Mouse (Mus musculus) forebrain, embryonic 10.5 days (tissue): ENCODE results near the gene Gm3776. TPM values are rescaled to one million over a fixed set of nuclear protein-coding genes. Genes with fewer than 3 reads are reported as not detected.
A peak's percentile ranks its signal among the peaks of the same experiment; 100 is the strongest.
"Not testable (repeated sequence)": the region's sequence is repeated elsewhere in the genome, so short reads cannot be mapped to it uniquely, and the experiment has no call there.

Experiments
- DNase-seq: peaks from one replicate; pipeline ENCODE4 v3.0.0-alpha.2; 2017; ENCODE audit warnings: low spot score; ENCODE audit errors: extremely low spot score
- H3K27ac ChIP-seq: fragments of 300-500 bp; sonication (generic); 2 replicates; pipeline ENCODE4 v1.5.1; 2016; ENCODE audit warnings: mild to moderate bottlenecking
- H3K27me3 ChIP-seq: fragments of 300-500 bp; sonication (generic); 2 replicates; pipeline ENCODE4 v1.6.1; 2016; ENCODE audit warnings: mild to moderate bottlenecking; ENCODE audit not compliant: poor library complexity, severe bottlenecking
- H3K36me3 ChIP-seq: fragments of 300-500 bp; sonication (generic); replicated peaks from 2 replicates; pipeline ENCODE4 v1.6.1; 2016; ENCODE audit warnings: mild to moderate bottlenecking, moderate library complexity
- H3K4me1 ChIP-seq: fragments of 300-500 bp; sonication (generic); 2 replicates; pipeline ENCODE4 v1.6.1; 2016
- H3K4me3 ChIP-seq: fragments of 300-500 bp; sonication (generic); 2 replicates; pipeline ENCODE4 v1.5.1; 2016; ENCODE audit warnings: mild to moderate bottlenecking, moderate library complexity
- H3K9me3 ChIP-seq: fragments of 300-500 bp; sonication (generic); 2 replicates; pipeline ENCODE4 v1.6.1; 2016; ENCODE audit warnings: mild to moderate bottlenecking, moderate library complexity
- WGBS: fragments of 180-500 bp; shearing (Covaris S2); methylation state at CpG from one replicate; pipeline ENCODE4 v1.1.7; 2016; 5-methylcytosine and 5-hydroxymethylcytosine counted together
- polyA plus RNA-seq: library from polyadenylated mRNA; unstranded; fragments of >200 nt; fragmentation: Nextera tagmentation; extraction: Ambion mirVana; gene quantifications from 2 replicates; pipeline ENCODE4 v1.2.1, GENCODE M21; 2016

Gm3776 gene
- polyA plus RNA-seq, 1 experiment from 2014 or later, result not detected

DNA sequence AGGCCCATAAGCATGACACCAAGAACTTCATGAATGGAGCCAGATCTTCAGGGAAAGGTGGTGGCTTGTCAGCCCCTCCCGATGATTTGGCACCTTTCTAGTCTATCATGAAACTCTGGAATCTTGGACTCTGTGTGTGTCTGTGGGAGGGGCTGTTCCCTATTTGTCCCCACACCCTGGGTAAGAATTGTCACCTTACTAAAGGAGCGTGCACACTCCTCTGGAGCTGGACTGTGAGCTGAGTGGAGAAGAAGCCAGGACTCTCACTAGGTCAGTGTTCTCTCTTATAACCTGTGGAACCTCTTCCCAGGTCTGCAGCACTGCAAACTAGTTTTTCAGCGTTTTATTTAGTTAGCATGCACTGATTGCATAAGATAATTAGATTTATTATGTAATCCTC is 26.5 kb upstream of the Gm3776 start, which contains the start of gene Gsta1:
Gene Gsta1 (plus strand): TSS at position 196 of the 400 bp plus-strand sequence.
- not testable (repeated sequence) for H3K9me3 ChIP-seq, DNase-seq, H3K27ac ChIP-seq, H3K4me3 ChIP-seq, H3K4me1 ChIP-seq, H3K27me3 ChIP-seq, H3K36me3 ChIP-seq
- 87% methylated on average over 3 of the region's 3 CpGs for WGBS

DNA sequence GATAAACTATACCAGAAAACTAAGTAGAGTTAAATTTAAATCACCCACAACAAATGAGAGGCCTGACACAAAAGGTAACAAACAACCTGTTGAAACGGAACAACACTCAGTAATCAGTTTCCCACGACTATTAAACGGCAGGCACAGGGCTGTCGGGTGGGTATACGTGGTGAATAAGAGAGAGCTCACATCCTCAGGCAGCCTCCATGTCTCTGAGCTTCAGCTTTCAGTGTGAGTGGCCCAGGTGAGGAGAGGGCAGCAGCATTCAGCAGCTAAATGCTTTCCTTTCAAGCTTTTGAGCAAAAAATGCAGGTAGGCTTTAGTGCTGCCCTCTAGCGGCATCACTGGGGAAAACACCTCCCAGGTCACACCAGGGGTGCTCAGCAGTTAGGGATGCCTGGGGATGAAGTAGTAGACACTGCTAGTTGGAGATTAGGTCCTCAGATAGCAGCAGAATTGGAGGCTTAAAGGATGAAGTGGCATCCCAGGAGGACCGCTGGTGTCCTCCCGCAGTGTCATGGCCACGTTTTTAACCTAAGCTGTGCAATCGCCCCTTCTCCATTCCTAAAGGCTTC is 23.7 kb upstream of the Gm3776 start:
- H3K4me1 ChIP-seq, H3K9me3 ChIP-seq, H3K27me3 ChIP-seq, H3K36me3 ChIP-seq, DNase-seq, H3K27ac ChIP-seq, H3K4me3 ChIP-seq: not testable (repeated sequence)
- no CpG with 5 or more reads among the region's 10 CpGs for WGBS

DNA sequence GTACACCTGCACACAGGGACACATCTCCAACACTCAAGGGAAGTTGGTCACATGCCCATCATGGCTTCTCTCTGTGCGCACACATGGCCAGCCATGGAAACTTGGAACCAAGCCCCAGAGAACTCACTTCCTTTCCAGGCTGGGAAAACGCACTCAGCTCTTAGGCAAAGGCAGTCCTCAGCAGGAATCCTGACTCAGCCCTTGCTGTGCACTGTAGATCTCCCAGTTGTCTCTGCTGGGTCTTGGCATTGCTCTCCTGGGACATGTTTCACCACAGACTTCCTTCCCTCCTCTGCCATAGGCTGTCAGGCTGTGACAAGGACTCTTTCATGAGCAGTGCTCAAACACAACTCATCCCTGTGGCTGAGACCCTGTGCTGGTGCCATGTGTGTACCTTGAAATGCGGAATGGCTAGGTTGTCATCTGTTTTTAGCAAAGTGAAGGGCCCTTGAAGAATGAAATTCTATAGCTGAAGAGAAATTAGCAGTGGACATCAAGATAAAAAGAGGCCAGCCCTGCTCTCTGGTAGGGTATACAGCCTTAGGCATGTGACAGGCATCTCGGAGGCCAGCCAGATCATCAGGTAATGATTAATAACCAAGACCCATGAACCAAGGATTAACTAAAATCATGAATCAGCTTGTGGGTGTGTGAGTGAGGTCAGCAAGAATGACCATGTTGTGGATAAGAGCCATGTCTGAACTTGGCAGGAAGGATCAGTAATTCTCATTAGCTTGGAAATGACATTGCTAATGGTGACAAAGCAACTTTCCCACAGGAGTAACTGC is 1.1 kb upstream of the Gm3776 start:
- H3K4me1 ChIP-seq, H3K27ac ChIP-seq, H3K36me3 ChIP-seq, H3K4me3 ChIP-seq, DNase-seq, H3K27me3 ChIP-seq, H3K9me3 ChIP-seq: not testable (repeated sequence)
- 86% methylated on average over 4 of the region's 4 CpGs for WGBS

DNA sequence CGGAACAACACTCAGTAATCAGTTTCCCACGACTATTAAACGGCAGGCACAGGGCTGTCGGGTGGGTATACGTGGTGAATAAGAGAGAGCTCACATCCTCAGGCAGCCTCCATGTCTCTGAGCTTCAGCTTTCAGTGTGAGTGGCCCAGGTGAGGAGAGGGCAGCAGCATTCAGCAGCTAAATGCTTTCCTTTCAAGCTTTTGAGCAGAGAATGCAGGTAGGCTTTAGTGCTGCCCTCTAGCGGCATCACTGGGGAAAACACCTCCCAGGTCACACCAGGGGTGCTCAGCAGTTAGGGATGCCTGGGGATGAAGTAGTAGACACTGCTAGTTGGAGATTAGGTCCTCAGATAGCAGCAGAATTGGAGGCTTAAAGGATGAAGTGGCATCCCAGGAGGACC is 2.8 kb downstream of the Gm3776 start:
- H3K27me3 ChIP-seq, H3K36me3 ChIP-seq, DNase-seq, H3K9me3 ChIP-seq, H3K27ac ChIP-seq, H3K4me1 ChIP-seq, H3K4me3 ChIP-seq: not testable (repeated sequence)
- 4% methylated on average over 1 of the region's 6 CpGs for WGBS

DNA sequence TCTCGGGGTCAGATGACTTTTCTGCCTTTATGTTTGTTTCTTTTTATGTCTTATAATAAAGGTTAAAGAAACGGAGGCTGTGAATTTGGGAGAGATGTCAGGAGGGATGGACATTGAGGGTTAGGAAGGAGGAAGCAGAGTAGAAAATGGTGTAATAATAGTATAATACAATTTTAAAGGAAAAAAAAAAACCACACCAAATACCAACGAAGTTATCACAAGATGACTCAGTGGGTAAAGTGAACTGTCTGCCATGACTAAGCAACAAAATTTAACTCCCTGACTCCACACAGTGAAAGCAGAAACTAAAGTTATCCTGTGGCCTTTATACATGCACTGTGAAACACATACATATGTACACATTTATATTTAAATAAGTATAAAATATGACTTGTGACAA is 14.0 kb downstream of the Gm3776 start:
- WGBS, result 84% methylated on average over 3 of the region's 3 CpGs

DNA sequence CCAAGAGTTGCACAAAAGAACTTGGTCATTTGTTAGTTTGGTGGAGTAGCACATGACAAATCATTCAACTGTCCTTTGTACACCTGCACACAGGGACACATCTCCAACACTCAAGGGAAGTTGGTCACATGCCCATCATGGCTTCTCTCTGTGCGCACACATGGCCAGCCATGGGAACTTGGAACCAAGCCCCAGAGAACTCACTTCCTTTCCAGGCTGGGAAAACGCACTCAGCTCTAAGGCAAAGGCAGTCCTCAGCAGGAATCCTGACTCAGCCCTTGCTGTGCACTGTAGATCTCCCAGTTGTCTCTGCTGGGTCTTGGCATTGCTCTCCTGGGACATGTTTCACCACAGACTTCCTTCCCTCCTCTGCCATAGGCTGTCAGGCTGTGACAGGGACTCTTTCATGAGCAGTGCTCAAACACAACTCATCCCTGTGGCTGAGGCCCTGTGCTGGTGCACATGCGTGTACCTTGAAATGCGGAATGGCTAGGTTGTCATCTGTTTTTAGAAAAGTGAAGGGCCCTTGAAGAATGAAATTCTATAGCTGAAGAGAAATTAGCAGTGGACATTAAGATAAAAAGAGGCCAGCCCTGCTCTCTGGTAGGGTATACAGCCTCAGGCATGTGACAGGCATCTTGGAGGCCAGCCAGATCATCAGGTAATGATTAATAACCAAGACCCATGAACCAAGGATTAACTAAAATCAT is 25.2 kb downstream of the Gm3776 start:
- not testable (repeated sequence) for H3K4me3 ChIP-seq, H3K27ac ChIP-seq, H3K27me3 ChIP-seq, H3K36me3 ChIP-seq, H3K4me1 ChIP-seq, DNase-seq, H3K9me3 ChIP-seq
- WGBS, result 91% methylated on average over 4 of the region's 4 CpGs

More for the DNA sequence above, 14.0 kb downstream of the Gm3776 start:
- not testable (repeated sequence) for H3K9me3 ChIP-seq, H3K27ac ChIP-seq, H3K4me1 ChIP-seq, H3K36me3 ChIP-seq, H3K27me3 ChIP-seq, H3K4me3 ChIP-seq, DNase-seq

DNA sequence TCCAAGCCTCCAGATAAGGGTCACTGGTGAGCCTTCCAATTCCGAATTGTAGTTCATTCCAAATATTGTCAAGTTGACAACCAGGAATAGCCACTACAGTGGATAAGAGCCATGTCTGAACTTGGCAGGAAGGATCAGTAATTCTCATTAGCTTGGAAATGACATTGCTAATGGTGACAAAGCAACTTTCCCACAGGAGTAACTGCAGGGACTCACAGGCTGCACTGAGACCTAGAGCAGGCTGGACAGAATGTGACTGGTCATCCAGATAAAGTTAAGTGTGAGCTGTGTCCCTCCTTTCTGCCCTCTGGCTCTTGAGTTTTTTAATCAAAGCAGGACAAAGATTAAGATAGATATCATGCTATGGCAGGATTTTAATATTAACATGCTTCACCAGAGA is 32.1 kb downstream of the Gm3776 start:
- WGBS, result 91% methylated on average over 1 of the region's 1 CpGs
- not testable (repeated sequence) for H3K27ac ChIP-seq, H3K4me1 ChIP-seq, DNase-seq, H3K36me3 ChIP-seq, H3K4me3 ChIP-seq, H3K27me3 ChIP-seq, H3K9me3 ChIP-seq

DNA sequence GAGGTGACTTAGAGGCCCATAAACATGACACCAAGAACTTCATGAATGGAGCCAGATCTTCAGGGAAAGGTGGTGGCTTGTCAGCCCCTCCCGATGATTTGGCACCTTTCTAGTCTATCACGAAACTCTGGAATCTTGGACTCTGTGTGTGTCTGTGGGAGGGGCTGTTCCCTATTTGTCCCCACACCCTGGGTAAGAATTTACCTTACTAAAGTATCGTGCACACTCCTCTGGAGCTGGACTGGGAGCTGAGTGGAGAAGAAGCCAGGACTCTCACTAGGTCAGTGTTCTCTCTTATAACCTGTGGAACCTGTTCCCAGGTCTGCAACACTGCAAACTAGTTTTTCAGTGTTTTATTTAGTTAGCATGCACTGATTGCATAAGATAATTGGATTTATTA is 32.8 kb downstream of the Gm3776 start, which contains the start of gene Gm10639:
Gene Gm10639 (plus strand): TSS at position 201 of the 400 bp plus-strand sequence.
- not testable (repeated sequence) for H3K27me3 ChIP-seq, H3K36me3 ChIP-seq, DNase-seq, H3K9me3 ChIP-seq, H3K27ac ChIP-seq, H3K4me3 ChIP-seq, H3K4me1 ChIP-seq
- 79% methylated on average over 3 of the region's 3 CpGs for WGBS

DNA sequence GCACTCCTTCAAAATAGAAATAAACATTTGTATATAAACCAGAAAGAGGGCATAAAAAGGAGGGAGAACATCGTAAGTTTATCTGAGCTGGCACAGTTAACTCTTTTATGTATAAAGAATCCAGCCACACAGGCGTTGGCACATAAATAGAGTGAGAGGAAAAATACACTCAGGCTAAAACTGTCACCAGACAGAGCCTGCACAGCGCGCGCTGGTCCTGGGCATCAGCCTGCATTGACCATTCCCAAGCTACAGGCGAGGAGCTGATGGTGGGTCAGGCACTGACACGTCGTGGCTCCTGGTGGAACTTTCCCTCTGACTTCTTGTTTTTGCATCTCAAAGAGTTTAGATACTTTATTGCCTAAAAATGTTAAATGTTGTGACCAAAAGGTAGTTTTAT is 35.5 kb downstream of the Gm3776 start:
- not testable (repeated sequence) for H3K27me3 ChIP-seq, H3K4me1 ChIP-seq, H3K9me3 ChIP-seq, H3K4me3 ChIP-seq, DNase-seq, H3K36me3 ChIP-seq, H3K27ac ChIP-seq
- 90% methylated on average over 8 of the region's 8 CpGs for WGBS

DNA sequence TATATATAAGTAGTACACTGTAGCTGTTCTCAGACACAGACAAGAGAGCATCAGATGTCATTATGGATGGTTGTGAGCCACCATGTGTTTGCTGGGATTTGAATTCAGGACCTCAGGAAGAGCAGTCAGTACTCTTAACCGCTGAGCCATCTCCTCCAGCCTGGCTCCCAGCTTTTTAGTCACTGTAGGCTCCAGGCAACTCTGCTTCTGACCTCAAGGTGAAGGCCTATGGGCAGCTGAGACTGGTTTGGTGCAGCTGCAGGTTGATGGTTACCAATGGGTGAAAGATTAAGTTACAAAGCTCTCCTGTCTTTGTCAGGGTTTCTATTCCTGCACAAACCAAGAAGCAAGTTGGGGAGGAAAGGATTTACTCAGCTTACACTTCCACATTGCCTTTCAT is 36.8 kb downstream of the Gm3776 start:
- not testable (repeated sequence) for H3K9me3 ChIP-seq, H3K4me1 ChIP-seq, H3K4me3 ChIP-seq, H3K27ac ChIP-seq, DNase-seq, H3K27me3 ChIP-seq, H3K36me3 ChIP-seq
- WGBS, result 83% methylated on average over 1 of the region's 1 CpGs

DNA sequence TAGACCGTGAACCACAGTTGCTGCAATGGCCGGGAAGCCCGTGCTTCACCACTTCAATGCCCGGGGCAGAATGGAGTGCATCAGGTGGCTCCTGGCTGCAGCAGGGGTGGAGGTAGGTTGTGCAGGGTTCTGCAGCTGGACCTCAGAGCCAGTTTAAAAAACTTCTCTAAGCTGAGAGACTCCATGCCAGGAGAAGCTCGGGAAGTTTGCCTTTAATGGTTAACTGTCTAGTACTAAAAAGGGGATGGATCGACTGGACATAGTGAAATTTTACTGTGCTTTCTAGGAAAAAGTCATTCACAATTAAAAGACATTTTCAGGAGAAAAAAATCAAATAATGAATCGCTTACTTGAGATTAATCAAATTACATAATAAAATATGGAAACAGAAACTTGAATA is 37.9 kb downstream of the Gm3776 start:
- H3K27me3 ChIP-seq, DNase-seq, H3K4me1 ChIP-seq, H3K27ac ChIP-seq, H3K9me3 ChIP-seq, H3K36me3 ChIP-seq, H3K4me3 ChIP-seq: not testable (repeated sequence)
- WGBS, result 70% methylated on average over 7 of the region's 7 CpGs

DNA sequence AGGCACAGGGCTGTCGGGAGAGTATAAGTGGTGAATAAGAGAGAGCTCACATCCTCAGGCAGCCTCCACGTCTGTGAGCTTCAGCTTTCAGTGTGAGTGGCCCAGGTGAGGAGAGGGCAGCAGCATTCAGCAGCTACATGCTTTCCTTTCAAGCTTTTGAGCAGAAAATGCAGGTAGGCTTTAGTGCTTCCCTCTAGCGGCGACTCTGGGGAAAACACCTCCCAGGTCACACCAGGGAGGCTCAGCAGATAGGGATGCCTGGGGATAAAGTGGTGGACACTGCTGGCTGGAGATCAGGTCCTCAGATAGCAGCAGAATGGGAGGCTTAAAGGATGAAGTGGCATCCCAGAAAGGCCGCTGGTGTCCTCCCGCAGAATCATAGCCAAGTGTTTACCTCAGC is 39.2 kb downstream of the Gm3776 start:
- not testable (repeated sequence) for H3K9me3 ChIP-seq, H3K4me3 ChIP-seq, H3K27ac ChIP-seq, H3K27me3 ChIP-seq, H3K36me3 ChIP-seq, H3K4me1 ChIP-seq
- 17% methylated on average over 6 of the region's 6 CpGs for WGBS
- DNase-seq, result peak; percentile 56

DNA sequence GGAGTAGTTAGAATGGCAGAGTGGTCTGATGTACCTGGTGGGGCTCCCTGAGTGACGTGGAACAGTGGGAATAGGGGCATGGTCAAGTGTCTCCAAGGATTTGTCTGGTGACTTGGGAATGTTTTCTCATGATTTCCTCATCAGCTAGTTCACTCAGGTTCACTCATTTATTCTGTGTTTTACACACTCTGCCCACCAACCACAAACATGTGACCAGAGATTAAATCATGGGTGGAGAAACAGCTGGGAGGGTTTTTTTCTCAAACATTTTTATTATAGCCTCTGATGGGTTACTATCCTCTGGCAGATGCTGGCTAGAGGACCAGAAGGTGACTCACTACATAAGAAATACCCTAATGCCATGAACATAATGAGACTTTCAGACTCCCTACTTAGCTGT is 41.3 kb downstream of the Gm3776 start:
- Histone ChIP-seq H3K4me3 (no peak overlapping the region), H3K27me3 (no peaks in the 10 kb centered on the region), H3K27ac (no peak overlapping the region), H3K36me3 (no peaks in the 10 kb centered on the region), H3K9me3 (no peaks in the 10 kb centered on the region), H3K4me1 (no peaks in the 10 kb centered on the region)
- WGBS, result 84% methylated on average over 1 of the region's 1 CpGs
- no peak for DNase-seq
